Mouse (Mus musculus): ENCODE results near the gene Actn1. TPM values are rescaled to one million over a fixed set of nuclear protein-coding genes. Genes with fewer than 3 reads are reported as not detected.
A peak's percentile ranks its signal among the peaks of the same experiment; 100 is the strongest.

Actn1 gene
- polyA plus RNA-seq, 1 experiment from 2014 or later: 23.4 TPM

GRCm38 (mm10) chr12:80226101-80226500 is 34.1 kb downstream of the Actn1 start:
- no peaks in the 10 kb centered on the region for H3K9me3 ChIP-seq (ENCODE audit: control insufficient read depth, low read length)
- H3K4me3 ChIP-seq (ENCODE audit: low read depth, low read length): no peak overlapping the region
- no peaks in the 10 kb centered on the region for H3K36me3 ChIP-seq (ENCODE audit: control insufficient read depth, insufficient read depth, low read length)
- peaks cover 14% of the 10 kb centered on the region; the same call in 1 of the 2 replicates for H3K4me1 ChIP-seq (replicated peaks; ENCODE audit: control insufficient read depth, insufficient read depth, low read length)
- H3K27me3 ChIP-seq (ENCODE audit: control insufficient read depth, insufficient read depth, low read length): no peaks in the 10 kb centered on the region
- no peak overlapping the region for H3K9ac ChIP-seq (ENCODE audit: low read depth, low read length)
- ATAC-seq (ENCODE audit: low FRiP score) (no peak), DNase-seq (ENCODE audit: low spot score) (no peak)
- WGBS: 77% methylated on average over 2 of the region's 2 CpGs
- H3K4me2 ChIP-seq (replicated peaks; ENCODE audit: low read depth, low read length): no peak overlapping the region
- no peak overlapping the region for H3K27ac ChIP-seq (ENCODE audit: low read depth, low read length)

GRCm38 (mm10) chr12:80224241-80224731 is 35.9 kb downstream of the Actn1 start:
- H3K4me2 ChIP-seq (replicated peaks; ENCODE audit: low read depth, low read length): no peak overlapping the region
- ATAC-seq (ENCODE audit: low FRiP score) (no peak), DNase-seq (ENCODE audit: low spot score) (no peak)
- no peak overlapping the region for H3K4me3 ChIP-seq (ENCODE audit: low read depth, low read length)
- H3K36me3 ChIP-seq (ENCODE audit: control insufficient read depth, insufficient read depth, low read length): no peaks in the 10 kb centered on the region
- no peaks in the 10 kb centered on the region for H3K27me3 ChIP-seq (ENCODE audit: control insufficient read depth, insufficient read depth, low read length)
- 50% methylated on average over 8 of the region's 8 CpGs for WGBS
- no peaks in the 10 kb centered on the region for H3K9me3 ChIP-seq (ENCODE audit: control insufficient read depth, low read length)
- H3K27ac ChIP-seq (ENCODE audit: low read depth, low read length): no peak overlapping the region
- H3K9ac ChIP-seq (ENCODE audit: low read depth, low read length): no peak overlapping the region
- H3K4me1 ChIP-seq (replicated peaks; ENCODE audit: control insufficient read depth, insufficient read depth, low read length): peaks cover 6% of the 10 kb centered on the region; the same call in 1 of the 2 replicates

- DNase-seq (ENCODE audit: low spot score) (no peak), ATAC-seq (ENCODE audit: low FRiP score) (peak; percentile 72; the same call in 1 of the 2 replicates)
- no peaks in the 10 kb centered on the region for H3K9me3 ChIP-seq (ENCODE audit: control insufficient read depth, low read length)
- H3K36me3 ChIP-seq (ENCODE audit: control insufficient read depth, insufficient read depth, low read length): no peaks in the 10 kb centered on the region
- H3K4me1 ChIP-seq (replicated peaks; ENCODE audit: control insufficient read depth, insufficient read depth, low read length): peaks cover 6% of the 10 kb centered on the region; the same call in 1 of the 2 replicates
- H3K4me2 ChIP-seq (replicated peaks; ENCODE audit: low read depth, low read length): no peak overlapping the region
- no peaks in the 10 kb centered on the region for H3K27me3 ChIP-seq (ENCODE audit: control insufficient read depth, insufficient read depth, low read length)
- no peak overlapping the region for H3K4me3 ChIP-seq (ENCODE audit: low read depth, low read length)
- WGBS: 34% methylated on average over 8 of the region's 8 CpGs
- no peak overlapping the region for H3K27ac ChIP-seq (ENCODE audit: low read depth, low read length)
- no peak overlapping the region for H3K9ac ChIP-seq (ENCODE audit: low read depth, low read length)
These were observed 36.7 kb downstream of the Actn1 start for GRCm38 (mm10) chr12:80223511-80223910.

GRCm38 (mm10) chr12:80222473-80222872 is 37.7 kb downstream of the Actn1 start:
- ATAC-seq (ENCODE audit: low FRiP score) (no peak), DNase-seq (ENCODE audit: low spot score) (no peak)
- Histone ChIP-seq H3K9me3 (ENCODE audit: control insufficient read depth, low read length) (no peaks in the 10 kb centered on the region), H3K4me1 (replicated peaks; ENCODE audit: control insufficient read depth, insufficient read depth, low read length) (peaks cover 4% of the 10 kb centered on the region; the same call in 1 of the 2 replicates), H3K4me2 (replicated peaks; ENCODE audit: low read depth, low read length) (no peak overlapping the region), H3K4me3 (ENCODE audit: low read depth, low read length) (no peak overlapping the region), H3K27me3 (ENCODE audit: control insufficient read depth, insufficient read depth, low read length) (no peaks in the 10 kb centered on the region), H3K36me3 (ENCODE audit: control insufficient read depth, insufficient read depth, low read length) (no peaks in the 10 kb centered on the region), H3K27ac (ENCODE audit: low read depth, low read length) (no peak overlapping the region), H3K9ac (ENCODE audit: low read depth, low read length) (no peak overlapping the region)
- WGBS: 97% methylated on average over 3 of the region's 3 CpGs

GRCm38 (mm10) chr12:80220260-80221038 is 39.7 kb downstream of the Actn1 start:
- ATAC-seq (ENCODE audit: low FRiP score) (no peak), DNase-seq (ENCODE audit: low spot score) (no peak)
- Histone ChIP-seq H3K27me3 (ENCODE audit: control insufficient read depth, insufficient read depth, low read length) (no peaks in the 10 kb centered on the region), H3K4me2 (replicated peaks; ENCODE audit: low read depth, low read length) (no peak overlapping the region), H3K9ac (ENCODE audit: low read depth, low read length) (no peak overlapping the region), H3K4me3 (ENCODE audit: low read depth, low read length) (no peak overlapping the region), H3K27ac (ENCODE audit: low read depth, low read length) (no peak overlapping the region), H3K9me3 (ENCODE audit: control insufficient read depth, low read length) (no peaks in the 10 kb centered on the region), H3K36me3 (ENCODE audit: control insufficient read depth, insufficient read depth, low read length) (no peaks in the 10 kb centered on the region), H3K4me1 (replicated peaks; ENCODE audit: control insufficient read depth, insufficient read depth, low read length) (peaks cover 6% of the 10 kb centered on the region; the same call in 1 of the 2 replicates)
- WGBS: 90% methylated on average over 14 of the region's 14 CpGs

GRCm38 (mm10) chr12:80218784-80219183 is 41.4 kb downstream of the Actn1 start:
- WGBS: 72% methylated on average over 3 of the region's 3 CpGs
- H3K4me1 ChIP-seq (replicated peaks; ENCODE audit: control insufficient read depth, insufficient read depth, low read length): peaks cover 2% of the 10 kb centered on the region; the same call in 1 of the 2 replicates
- no peak overlapping the region for H3K27ac ChIP-seq (ENCODE audit: low read depth, low read length)
- no peak for DNase-seq (ENCODE audit: low spot score)
- no peak overlapping the region for H3K4me2 ChIP-seq (replicated peaks; ENCODE audit: low read depth, low read length)
- no peaks in the 10 kb centered on the region for H3K36me3 ChIP-seq (ENCODE audit: control insufficient read depth, insufficient read depth, low read length)
- ATAC-seq (ENCODE audit: low FRiP score): no peak
- H3K4me3 ChIP-seq (ENCODE audit: low read depth, low read length): no peak overlapping the region
- no peaks in the 10 kb centered on the region for H3K9me3 ChIP-seq (ENCODE audit: control insufficient read depth, low read length)
- no peaks in the 10 kb centered on the region for H3K27me3 ChIP-seq (ENCODE audit: control insufficient read depth, insufficient read depth, low read length)
- H3K9ac ChIP-seq (ENCODE audit: low read depth, low read length): no peak overlapping the region

GRCm38 (mm10) chr12:80218045-80218611 is 42.0 kb downstream of the Actn1 start:
- Histone ChIP-seq H3K27ac (ENCODE audit: low read depth, low read length) (no peak overlapping the region), H3K4me1 (replicated peaks; ENCODE audit: control insufficient read depth, insufficient read depth, low read length) (peaks cover 2% of the 10 kb centered on the region; the same call in 1 of the 2 replicates), H3K4me2 (replicated peaks; ENCODE audit: low read depth, low read length) (no peak overlapping the region), H3K9me3 (ENCODE audit: control insufficient read depth, low read length) (no peaks in the 10 kb centered on the region), H3K4me3 (ENCODE audit: low read depth, low read length) (no peak overlapping the region), H3K9ac (ENCODE audit: low read depth, low read length) (no peak overlapping the region), H3K27me3 (ENCODE audit: control insufficient read depth, insufficient read depth, low read length) (no peaks in the 10 kb centered on the region), H3K36me3 (ENCODE audit: control insufficient read depth, insufficient read depth, low read length) (no peaks in the 10 kb centered on the region)
- 74% methylated on average over 4 of the region's 4 CpGs for WGBS
- ATAC-seq (ENCODE audit: low FRiP score): no peak
- no peak for DNase-seq (ENCODE audit: low spot score)

- DNase-seq (ENCODE audit: low spot score) (no peak), ATAC-seq (ENCODE audit: low FRiP score) (no peak)
- no peak overlapping the region for H3K4me3 ChIP-seq (ENCODE audit: low read depth, low read length)
- no peaks in the 10 kb centered on the region for H3K27me3 ChIP-seq (ENCODE audit: control insufficient read depth, insufficient read depth, low read length)
- 0 out of 2 replicates have a peak, but pooled peaks cover 2% of the 10 kb centered on the region for H3K4me1 ChIP-seq (replicated peaks; ENCODE audit: control insufficient read depth, insufficient read depth, low read length)
- no peak overlapping the region for H3K4me2 ChIP-seq (replicated peaks; ENCODE audit: low read depth, low read length)
- H3K9ac ChIP-seq (ENCODE audit: low read depth, low read length): no peak overlapping the region
- H3K9me3 ChIP-seq (ENCODE audit: control insufficient read depth, low read length): no peaks in the 10 kb centered on the region
- 66% methylated on average over 3 of the region's 3 CpGs for WGBS
- no peak overlapping the region for H3K27ac ChIP-seq (ENCODE audit: low read depth, low read length)
- no peaks in the 10 kb centered on the region for H3K36me3 ChIP-seq (ENCODE audit: control insufficient read depth, insufficient read depth, low read length)
These were observed 43.1 kb downstream of the Actn1 start for GRCm38 (mm10) chr12:80217049-80217448.
